Mouse (Mus musculus) regulatory T cell (primary cell): ENCODE measurements at regions not wholly inside any gene's neighbourhood (a gene's known extent, or its start where the extent isn't known, plus 50 kb on each side); places are given as distances from the start of the nearest gene placed in this dataset.
"Not testable (repeated sequence)": the region's sequence is repeated elsewhere in the genome, so short reads cannot be mapped to it uniquely, and the experiment has no call there.

Experiments
- in situ Hi-C: fragments of 300-600 bp; cut with MboI, MseI; formaldehyde crosslinking; loops from one replicate; pipeline ENCODE4 v1.15.1; 2025; ENCODE audit warnings: high pct_unique_total_duplicates

- in situ Hi-C loops, result no loop called here
Measured at GRCm38 (mm10) chr15:90397691-90398377, 173.7 kb downstream of the Alg10b start.

- in situ Hi-C loops, result loop anchor here (10.0 kb wide), 1 partner anchor 276 kb away; no protein-coding TSS in a partner anchor
Measured at GRCm38 (mm10) chr15:90400326-90401280, 176.5 kb downstream of the Alg10b start.

GRCm38 (mm10) chr15:90420776-90421175 is 196.7 kb downstream of the Alg10b start:
- in situ Hi-C loops, result no loop called here

- in situ Hi-C loops, result no loop called here
Measured at GRCm38 (mm10) chr15:90422122-90422614, 198.1 kb downstream of the Alg10b start.

GRCm38 (mm10) chr15:90431048-90431447 is 206.9 kb downstream of the Alg10b start:
- in situ Hi-C loops, result not testable (repeated sequence)

GRCm38 (mm10) chr15:90432154-90432553 is 208.0 kb downstream of the Alg10b start:
- in situ Hi-C loops, result no loop called here

GRCm38 (mm10) chr15:90435286-90435685 is 211.2 kb downstream of the Alg10b start:
- in situ Hi-C loops, result no loop called here
